Mouse (Mus musculus) cerebellum, postnatal 25 days (tissue): ENCODE results near the gene Parp4.
A peak's percentile ranks its signal among the peaks of the same experiment; 100 is the strongest.

ENCODE experiments used
- DNase-seq, 2 experiments: peaks; one replicate each; pipeline ENCODE4 v3.0.0; 2021; ENCODE audit warnings: mixed read lengths in 2 of 2

The Parp4 gene

DNA sequence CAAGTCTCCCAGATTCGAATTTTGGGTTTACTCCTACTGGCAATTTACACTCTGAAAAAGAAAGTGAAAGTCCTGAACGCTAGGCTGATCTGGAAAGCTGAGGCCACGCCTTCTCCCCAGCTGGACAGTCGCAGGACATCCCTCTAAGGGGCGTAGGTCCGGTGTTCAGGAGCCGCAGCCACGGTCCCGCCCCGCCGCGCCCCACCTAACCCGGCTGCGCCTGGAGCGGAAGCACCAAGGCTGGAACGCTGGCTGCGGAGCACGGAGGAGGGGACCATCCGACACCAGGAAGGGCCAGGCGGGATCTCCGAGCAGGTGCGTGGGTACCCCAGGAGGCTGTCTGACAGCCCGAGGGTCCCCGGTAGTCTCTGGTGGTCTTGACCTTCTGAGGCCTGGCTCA is at the start of gene Parp4, which contains the start of gene Cenpj:
Gene Parp4 (plus strand): TSS at position 204 of the 400 bp plus-strand sequence.
Gene Cenpj (minus strand): TSS at position 10 of the 400 bp plus-strand sequence.
- DNase-seq, result peak; percentile 64 to 78

DNA sequence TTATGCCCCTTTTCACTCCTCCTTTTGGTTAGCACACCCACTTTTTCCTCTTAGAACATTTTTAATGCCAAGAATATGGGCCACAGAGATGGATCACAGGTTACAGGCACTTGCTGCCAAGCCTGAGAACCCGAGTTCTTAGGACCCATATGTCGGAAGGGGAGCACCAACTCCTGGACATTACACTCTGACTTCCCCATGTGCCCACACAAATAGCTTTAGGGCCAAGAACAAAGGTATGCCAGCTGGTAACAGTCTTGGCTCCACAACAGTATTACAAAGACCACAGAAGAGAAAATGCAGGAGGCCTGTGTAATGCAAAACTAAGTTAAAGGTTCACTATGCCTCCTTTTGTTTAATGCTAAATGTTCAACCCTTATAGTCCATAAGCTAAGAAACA is 44.6 kb upstream of the Parp4 start:
- peak; percentile 20 to 38 for DNase-seq

DNA sequence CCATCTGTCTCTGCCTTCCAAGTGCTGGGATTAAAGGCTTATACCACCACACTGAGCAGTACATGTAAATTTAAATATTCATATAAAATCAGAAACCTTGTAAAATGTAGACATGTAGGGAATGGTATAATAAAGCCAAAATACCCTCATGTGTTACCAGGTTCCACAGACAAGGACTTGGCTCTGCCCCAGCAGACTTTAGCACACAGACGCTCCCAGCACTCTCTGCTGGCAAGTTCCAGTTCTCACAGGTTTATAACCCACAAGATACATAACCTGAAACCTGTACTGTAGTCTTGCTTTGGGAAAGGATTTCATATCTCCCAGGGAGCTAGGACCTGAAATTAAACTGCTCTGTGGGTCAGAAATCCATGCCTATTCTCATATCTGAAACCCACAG is 30.5 kb upstream of the Parp4 start:
- DNase-seq, result peak in 1 of 2 experiments; percentile 53

DNA sequence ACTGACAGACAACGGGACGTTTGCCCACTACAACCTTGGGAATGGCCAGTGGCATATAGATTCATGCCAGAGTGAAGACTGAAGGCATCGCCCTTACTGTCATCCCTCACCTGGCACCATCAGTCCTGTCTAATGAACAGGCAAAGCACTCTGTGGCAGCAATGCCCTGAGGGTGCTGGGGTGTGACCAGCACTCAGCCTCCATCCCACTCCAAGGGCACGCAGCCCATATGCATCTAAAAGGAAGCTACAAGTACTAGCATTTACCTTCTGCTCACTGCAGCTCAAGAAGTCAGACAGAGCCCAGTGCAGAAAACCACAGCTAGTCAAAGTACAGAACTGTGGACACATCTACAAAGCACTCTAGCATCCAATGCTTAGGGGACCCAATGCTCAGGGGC is 29.9 kb upstream of the Parp4 start:
- DNase-seq, result peak in 1 of 2 experiments; percentile 11

DNA sequence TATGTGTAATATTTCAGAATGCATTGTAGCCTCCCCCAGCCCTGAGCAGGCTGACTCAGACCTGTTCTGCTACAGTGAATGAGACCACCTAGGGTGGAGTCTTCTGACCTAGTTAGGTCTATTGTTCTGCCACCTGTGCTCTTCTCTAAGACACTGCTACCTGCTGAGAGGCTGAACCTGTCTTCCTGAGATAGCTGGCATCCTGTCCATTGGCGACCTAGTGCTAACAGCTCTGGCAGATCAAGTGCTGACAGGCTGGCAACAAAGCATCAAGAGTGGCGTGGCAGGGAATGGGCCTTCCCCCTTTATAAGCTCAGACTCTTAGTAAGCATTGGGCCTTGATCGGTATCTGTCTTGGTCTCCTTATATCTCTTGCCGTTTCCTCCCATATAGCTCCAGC is 24.5 kb upstream of the Parp4 start:
- DNase-seq, result peak; percentile 76 to 87

DNA sequence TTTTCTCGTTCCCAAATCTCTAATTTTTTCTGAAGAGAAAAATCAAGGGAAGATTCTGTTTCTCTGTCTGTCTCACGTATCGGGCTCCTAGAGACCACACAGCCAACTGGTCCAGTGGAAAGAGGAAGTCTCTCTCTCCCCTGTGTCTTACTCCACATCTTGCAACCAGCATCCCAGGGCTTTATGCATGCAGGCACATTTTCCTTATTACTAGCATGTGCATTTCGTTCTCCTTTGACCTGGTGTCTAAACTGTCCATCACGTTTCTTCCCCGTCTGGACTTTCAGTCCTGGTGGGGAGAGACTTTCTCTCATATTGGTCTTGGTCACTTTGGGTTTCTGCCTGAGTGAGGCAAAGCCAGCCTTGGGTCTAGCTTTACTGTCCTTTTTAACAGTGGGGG is 22.5 kb upstream of the Parp4 start:
- DNase-seq, result no peak

DNA sequence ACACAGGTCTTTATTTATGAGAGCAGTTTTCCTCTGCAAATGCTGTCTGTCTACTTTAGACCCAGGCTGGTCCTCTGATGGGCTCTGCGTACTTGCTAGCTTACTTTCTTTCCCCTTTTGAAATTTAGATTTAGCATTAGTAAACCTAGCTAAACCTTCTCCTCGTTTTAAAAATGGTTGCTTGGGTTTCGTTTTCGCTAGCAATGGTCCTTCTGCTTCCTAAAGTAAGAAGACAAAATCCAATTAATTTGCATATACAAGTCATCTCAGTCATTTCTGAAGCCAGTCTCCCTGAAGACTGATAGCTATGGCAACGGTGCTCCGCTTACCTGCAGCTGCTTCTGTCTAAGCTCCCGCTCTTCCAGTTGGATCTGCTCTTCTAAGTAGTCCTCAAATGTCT is 22.1 kb upstream of the Parp4 start:
- no peak for DNase-seq

DNA sequence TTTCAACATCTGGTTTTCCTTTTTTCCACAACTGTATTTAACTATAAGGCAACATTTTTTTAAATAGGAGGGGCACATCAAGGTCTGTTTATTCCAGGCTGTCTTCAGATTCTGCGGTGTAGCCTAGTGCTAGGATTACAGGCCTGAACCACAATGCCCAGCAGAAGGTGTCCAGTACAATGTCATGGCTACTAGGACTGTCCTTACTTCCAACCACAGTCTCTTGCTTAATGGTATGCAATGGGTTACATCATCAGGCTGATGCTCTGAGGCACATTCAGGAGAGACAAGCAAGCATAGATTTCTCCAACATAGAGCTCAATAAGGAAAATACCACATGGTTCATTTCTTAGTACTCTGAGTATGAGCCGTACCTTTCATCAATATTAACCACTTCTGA is 20.7 kb upstream of the Parp4 start:
- DNase-seq, result no peak

DNA sequence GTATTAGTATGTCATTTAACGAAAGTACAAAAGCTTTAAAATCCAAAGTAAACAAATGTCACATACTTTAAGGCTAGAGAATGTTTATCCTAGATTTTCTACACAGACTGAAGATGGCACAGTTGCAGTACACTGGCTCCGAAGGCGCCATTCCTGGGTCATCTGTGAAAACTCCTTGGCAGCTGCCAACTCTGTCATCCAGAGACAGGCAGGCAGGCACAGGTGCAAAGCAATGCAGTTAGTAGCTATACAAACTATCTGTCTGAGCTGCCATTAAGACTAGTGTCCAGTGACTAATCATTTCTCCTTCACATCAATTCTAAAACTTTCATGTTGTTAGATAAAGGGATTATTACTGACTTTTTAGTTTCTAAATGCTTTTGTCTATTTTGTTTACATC is 16.3 kb upstream of the Parp4 start:
- DNase-seq, result no peak

DNA sequence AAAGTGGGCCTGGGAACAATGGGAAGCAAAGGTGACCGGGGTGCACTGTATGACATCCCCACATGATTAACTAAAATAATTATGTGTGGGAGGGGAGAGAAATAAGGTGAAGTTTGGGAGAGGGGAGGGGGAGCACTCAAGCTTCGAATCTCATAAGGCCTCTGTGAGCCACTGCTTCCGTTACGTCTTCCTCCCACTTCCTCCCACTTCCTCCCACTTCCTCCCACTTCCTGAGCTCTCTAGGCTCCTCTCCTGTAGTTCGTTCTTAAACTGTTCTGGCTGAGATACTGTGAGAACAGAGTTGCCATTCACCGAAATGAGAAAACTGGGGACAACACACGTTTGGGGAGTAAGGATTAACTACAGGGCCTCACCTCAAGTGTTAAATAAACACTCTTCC is 7.9 kb upstream of the Parp4 start:
- DNase-seq, result no peak

DNA sequence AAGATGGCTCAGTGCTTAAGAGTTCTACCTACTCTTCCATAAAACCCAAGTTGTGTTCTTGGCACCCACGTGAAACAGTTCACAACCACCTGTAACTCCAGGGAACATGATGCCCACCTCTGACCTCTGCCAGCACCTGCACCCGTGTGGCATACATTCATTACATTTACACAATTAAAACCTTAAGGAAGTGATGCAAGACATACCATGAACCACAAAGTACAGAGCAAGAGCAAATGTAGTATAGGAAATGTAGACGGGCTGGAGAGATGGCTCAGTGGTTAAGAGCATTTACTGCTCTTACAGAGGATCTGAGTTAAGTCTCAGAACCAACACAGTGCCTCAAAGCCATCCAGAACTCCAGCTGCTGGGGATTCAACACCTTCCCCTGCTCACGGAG is 6.4 kb upstream of the Parp4 start:
- no peak for DNase-seq

DNA sequence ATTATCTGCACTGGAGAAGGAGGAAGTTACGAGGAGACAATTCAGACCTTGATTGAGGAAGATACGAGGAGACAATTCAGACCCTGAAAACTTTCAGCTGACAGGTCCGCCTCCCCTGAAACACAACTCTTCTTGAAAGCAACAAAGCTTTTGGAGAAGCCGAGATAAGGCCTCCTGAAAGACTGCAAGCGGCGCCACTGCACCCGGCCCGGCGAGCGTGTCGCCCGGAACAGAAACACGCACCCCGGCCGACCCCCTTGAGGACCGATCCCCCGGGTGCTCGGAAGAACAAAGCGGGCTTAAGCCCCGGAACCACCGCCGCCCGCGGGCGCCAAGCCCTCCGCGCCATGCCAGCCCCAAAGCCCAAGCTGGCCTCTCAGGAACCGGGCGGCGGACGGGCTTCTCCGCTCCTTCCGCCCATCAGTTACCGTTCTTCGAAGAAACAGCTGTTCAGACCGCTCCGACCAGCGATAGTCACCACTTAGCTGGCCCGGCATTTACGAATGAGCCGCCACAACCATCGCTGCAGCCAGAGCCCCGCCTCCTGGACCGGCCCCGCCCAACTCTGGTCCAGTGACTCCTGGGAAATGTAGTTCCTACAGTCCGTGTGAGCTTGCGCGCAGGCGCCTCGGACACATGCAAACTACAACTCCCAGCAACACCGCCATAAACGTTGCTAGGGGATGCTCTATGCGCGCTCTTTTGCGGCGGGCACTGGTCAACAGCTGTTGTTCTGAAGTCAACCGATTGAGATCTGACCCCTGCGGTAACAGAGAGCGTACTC is 3.9 kb upstream of the Parp4 start:
- DNase-seq, result peak; percentile 94 to 96

DNA sequence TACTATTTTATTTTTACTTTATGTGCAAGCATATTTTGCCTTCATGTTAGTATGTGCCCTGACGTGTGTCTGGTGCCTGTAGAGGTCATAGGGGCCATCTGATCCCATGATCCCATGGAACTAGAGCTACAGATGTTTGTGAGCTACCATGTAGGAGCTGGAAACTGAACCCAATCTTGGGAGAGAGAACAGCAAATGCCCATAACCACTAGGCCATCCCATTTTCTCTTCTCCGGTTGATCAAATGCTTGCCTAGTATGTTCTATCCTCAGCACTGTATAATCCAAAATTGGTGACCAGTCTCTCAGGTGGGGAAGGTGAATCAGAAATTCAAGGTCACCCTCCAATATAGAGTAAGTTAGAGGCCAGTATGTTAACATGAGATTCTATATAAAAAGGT is 2.9 kb upstream of the Parp4 start:
- no peak for DNase-seq

DNA sequence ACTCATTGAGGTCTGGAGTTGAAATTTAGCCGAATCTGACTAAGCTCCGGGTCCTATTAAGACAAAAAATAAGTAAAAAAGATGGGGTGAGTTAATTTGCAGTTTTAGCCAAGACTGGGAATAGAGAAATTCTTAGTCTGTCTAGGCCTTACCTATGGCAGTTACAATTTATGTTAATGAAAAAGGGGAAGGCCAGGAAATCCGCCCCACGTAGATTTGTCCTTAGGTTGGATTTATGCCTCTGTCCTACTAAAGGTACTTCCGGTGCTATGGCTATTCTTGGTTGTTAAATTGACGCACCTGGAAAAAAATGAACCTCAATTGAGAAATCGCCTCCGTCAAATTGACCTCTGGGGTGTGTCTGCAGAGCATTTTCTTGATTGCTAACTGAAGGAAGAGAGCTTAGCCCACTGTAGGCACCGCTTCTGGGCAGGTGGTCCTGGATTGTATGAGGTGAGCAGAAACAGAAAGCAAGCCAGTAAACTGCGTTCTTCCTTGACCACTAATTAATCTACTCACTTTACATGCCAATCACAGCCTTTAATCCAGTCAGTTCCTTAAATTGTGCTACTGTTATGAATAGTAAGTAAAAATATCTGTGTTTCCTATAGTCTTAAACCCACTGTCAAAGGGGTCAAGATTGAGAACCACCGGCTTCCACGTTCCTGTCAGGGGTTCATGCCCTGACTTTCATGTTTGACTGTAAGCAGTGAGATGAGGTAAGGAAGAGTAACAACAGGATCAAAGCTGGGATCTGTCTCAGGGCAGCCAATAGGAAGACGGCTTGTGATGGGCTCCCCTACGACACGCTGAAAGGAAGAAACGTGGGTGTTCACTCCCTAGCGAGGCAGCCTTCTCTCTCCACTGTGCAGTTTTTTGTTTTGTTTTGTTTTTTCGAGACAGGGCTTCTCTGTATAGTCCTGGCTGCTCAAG is 816 bp downstream of the Parp4 start:
- no peak for DNase-seq

DNA sequence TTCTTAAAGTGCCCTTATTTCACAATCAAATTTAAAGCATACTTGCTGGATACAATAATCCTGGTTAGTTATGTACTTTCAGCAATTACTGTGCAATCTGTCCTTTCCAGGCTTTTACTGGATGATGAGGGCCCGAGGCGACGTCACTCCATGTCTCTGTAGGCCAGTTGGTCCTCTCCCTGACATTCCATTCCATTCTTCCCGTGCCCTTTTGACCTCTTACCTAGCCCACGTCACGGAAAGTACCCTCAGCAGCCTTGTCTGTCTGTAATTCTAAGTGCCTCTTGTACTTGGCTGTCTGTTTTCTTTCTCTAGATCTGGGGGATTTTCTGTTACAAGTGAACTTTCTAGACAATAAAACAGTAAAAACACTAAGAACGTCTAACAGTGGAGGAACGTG is 3.6 kb downstream of the Parp4 start:
- no peak for DNase-seq

DNA sequence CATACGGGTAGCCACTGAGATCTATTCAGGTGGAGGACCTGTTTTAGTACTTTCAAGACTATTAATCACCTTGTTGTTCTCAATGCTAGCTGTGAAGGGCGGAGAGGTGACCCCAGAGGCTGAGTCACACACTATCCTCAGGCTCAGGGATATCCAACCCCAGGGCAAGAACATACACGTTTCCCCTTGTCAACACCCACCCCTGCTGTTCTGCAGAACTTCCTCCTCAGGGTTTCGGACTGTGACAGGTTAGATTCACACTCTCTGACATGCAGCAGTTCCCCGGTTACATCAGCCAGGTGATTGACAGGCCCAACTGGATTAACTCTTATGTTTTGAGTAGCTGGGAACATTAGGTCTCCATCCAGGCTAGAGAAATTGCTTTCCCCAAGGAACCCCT is 5.7 kb downstream of the Parp4 start:
- no peak for DNase-seq

DNA sequence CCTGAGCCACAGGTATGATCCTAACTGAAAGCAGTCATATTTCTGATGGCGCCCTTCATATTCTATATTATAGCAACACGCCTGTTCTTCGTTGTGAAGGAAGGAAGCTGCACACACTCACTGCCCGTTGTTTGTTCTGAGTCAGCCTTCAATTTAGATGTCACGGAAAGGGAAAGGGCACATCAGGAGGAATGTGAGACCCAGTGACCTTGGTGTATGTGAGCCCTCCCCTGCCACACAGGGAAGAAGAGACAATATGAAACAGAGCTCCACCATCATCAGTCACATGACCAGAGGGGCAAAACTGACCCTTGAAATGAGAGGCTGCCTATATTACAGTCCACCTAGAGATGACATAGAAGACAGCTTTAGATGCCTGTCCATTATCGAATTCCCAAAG is 6.9 kb downstream of the Parp4 start:
- no peak for DNase-seq

DNA sequence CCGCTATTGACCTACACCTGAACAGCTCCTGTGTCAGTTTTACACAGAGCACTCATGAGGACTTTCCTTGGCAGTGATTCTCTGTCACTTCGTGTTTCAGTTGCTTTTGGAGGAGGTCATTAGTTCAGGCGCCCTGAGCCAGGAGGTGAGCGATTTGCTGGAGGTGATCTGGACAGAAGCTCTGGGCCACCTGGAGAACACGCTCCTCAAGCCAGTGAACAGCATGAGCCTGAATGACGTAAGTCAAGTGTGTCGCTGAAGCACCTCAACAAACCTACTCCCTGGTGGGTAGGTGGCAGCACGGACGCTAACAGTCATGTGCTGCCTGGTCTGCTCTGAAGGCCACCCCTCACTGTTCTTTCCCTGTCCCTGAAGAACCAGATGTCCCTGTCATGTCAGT is 16.8 kb downstream of the Parp4 start:
- DNase-seq, result peak; percentile 7 to 25

DNA sequence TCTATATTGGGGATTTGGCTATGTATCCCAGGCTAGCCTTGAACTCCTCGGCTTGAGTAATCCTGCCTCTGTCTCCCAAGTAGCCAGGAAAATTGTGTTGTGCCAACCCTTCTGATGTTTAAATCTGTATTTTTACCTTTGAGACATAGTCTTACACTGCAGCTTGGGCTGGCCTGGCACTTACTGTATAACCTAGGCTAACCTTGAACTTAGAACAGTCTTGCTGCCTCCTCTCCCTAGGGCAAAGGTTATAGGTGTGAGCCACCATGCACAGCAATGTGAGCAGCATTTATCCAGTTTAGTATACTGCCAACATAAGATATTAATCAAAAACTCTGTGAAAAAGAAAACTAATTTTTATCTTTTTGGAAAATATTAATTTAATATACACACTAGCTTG is 19.4 kb downstream of the Parp4 start:
- no peak for DNase-seq

DNA sequence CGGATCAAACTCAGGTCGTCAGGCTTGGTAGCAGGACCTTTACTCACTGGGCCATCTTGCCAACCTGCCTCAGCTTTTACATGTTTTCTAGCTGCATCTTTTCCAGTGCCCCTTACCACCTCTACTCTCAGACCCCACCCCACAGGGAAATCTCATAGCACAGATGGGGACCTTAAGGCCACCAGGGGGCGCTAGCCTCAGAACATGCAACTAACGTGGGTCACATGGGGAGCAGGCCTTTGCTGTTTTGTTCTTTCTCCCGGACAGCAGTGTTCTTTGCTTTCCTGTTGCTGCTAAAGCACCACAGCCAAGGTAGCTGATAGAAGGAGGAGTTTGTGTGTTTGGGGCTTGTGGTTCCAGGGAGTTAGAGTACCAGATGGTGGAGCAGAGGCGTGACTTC is 23.3 kb downstream of the Parp4 start:
- peak; percentile 17 to 44 for DNase-seq

DNA sequence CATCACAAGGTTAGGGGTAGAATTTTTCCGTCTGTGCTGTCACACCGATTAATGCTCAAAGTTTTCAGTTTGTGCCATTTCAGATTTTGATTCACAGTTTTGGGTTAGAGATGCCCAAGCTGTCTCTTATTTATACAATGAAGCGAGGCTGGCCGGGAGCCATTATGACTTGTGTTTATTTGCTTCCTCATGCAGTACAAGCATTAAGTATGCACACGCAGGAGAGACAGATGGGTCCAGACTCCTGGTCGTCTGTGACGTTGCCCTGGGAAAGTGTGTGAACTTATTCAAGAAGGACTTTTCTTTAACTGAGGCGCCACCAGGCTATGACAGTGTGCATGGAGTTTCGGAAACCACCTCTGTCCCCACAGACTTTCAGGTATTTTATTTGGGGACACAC is 26.6 kb downstream of the Parp4 start:
- DNase-seq, result no peak

DNA sequence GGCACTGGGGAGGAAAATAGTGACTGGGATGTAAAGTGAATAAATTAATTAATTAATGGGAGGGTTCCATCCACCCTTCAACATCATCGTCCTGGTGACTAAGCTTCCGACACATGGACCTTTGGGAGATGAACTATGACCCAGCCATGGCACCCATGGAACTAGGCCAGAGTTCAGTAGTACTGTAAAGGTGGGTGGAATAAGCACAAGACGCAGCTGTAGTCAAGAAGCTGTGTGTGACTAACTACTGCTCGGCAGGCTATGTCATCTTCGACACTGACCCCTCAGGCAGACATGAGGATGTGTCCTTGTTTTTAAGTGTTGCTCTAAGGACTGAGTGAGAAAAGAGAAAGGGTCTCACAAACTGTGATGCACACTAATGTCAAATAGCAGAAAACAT is 29.0 kb downstream of the Parp4 start:
- DNase-seq, result no peak

DNA sequence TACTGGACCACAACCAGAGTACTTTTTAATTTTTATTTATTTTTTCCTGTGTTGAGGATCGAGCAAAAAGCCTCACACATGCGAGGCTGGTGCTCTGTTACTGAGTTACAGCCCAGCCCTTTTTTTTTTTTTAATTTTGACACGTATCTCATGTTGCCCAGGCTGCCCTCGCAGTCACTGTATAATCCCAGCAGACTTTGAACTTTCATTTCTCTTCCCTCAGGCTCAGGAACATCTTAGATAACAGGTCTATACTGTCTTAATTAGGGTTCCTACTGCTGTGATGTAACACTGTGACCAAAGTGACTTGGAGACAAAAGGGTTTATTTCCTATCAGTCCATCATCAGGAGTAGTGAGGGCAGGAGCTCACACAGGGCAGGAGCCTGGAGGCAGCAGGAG is 29.7 kb downstream of the Parp4 start:
- DNase-seq, result no peak

DNA sequence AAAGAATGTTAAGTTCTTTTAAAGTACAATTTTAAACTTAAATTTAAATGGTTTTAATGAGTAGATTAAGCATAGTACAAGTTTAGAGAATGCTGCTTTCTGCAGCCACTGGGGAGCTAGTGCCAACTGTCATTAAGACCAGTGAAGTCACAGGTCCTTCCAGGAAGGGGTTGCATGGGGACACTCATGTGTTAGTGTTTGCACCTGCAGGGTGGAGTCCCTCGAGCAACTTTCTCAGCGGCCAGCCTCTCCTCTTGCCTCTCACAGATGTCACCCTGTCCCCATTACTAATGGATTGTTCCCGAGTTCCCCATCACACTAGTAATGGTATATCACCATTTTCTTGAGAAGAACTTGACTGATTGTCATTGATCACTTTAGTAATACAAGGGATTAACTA is 37.8 kb downstream of the Parp4 start:
- no peak for DNase-seq
